In genomic region chr2:102049866-102050550, GRCm38 (mm10) we compare ENCODE assay signal across 9 mouse cellular contexts.
DNase-seq lines count a peak whose midpoint lies in the region; ATAC-seq and TF ChIP-seq lines count a peak whose summit lies in the region.
"Had no signal": no experiment of that assay in that cellular context is flagged by ENCODE, and none has a peak within 500 bp of the region (broad histone marks: within the 10 kb centered on the region; RNA-seq: fewer than 3 reads in every experiment).

No protein-coding gene starts in this region.

- peak; percentile 54; the same call in 1 of the 2 replicates for ATAC-seq in midbrain, embryonic 11.5 days (ENCODE audit: low FRiP score)
- ATAC-seq in embryonic facial prominence, embryonic 12.5 days (ENCODE audit: insufficient number of reproducible peaks, insufficient read depth, low FRiP score, low TSS enrichment) = no peak
- ATAC-seq in intestine, postnatal 0 days = no peak
- ATAC-seq: Patski had no signal

- no peak for DNase-seq in midbrain, embryonic 11.5 days (ENCODE audit: low spot score, missing footprints)
- no peak for DNase-seq in midbrain, embryonic 10.5 days (ENCODE audit: low spot score)
- peak; percentile 60 for DNase-seq in thymus, postnatal 25 days
- no peak for DNase-seq in right cerebral cortex, postnatal 14 days
- DNase-seq in kidney, postnatal 25 days = no peak

- no peaks in the 10 kb centered on the region for H3K36me3 ChIP-seq in midbrain, embryonic 11.5 days (ENCODE audit: control insufficient read depth, insufficient read depth, low read length)
- H3K36me3 ChIP-seq in midbrain, embryonic 10.5 days = peaks cover 34% of the 10 kb centered on the region
- H3K36me3 ChIP-seq in embryonic facial prominence, embryonic 12.5 days = peaks cover 9% of the 10 kb centered on the region; the same call in 1 of the 2 replicates
- H3K36me3 ChIP-seq in intestine, postnatal 0 days (ENCODE audit: control insufficient read depth, insufficient read depth) = no peaks in the 10 kb centered on the region

- H3K4me3 ChIP-seq in midbrain, embryonic 11.5 days (ENCODE audit: low read depth, low read length) = no peak overlapping the region
- H3K4me3 ChIP-seq in midbrain, embryonic 10.5 days = no peak overlapping the region
- H3K4me3 ChIP-seq in embryonic facial prominence, embryonic 12.5 days = no peak overlapping the region
- no peak overlapping the region for H3K4me3 ChIP-seq in intestine, postnatal 0 days (ENCODE audit: low read depth, low read length)
- H3K4me3 ChIP-seq: lung, embryonic 15.5 days had no signal

- no peak overlapping the region for H3K27ac ChIP-seq in midbrain, embryonic 11.5 days (ENCODE audit: low read depth, low read length)
- no peak overlapping the region for H3K27ac ChIP-seq in midbrain, embryonic 10.5 days (replicated peaks)
- peak overlapping the region; percentile 67 for H3K27ac ChIP-seq in embryonic facial prominence, embryonic 12.5 days
- H3K27ac ChIP-seq in intestine, postnatal 0 days (ENCODE audit: low read depth, low read length) = no peak overlapping the region
- H3K27ac ChIP-seq: lung, embryonic 15.5 days had no signal

- 67% methylated on average over 10 of the region's 10 CpGs for WGBS in midbrain, embryonic 11.5 days
- WGBS in midbrain, embryonic 10.5 days = 69% methylated on average over 10 of the region's 10 CpGs
- 43% methylated on average over 10 of the region's 10 CpGs for WGBS in embryonic facial prominence, embryonic 12.5 days
- 37% methylated on average over 10 of the region's 10 CpGs for WGBS in intestine, postnatal 0 days

- no peak overlapping the region for H3K4me2 ChIP-seq in midbrain, embryonic 11.5 days
- H3K4me2 ChIP-seq in embryonic facial prominence, embryonic 12.5 days (replicated peaks) = no peak overlapping the region
- H3K4me2 ChIP-seq in intestine, postnatal 0 days (replicated peaks; ENCODE audit: low read depth) = peak overlapping the region; percentile 35
- H3K4me2 ChIP-seq: lung, embryonic 15.5 days had no signal

- H3K4me1 ChIP-seq in midbrain, embryonic 11.5 days (ENCODE audit: control insufficient read depth, insufficient read depth, low read length) = 0 out of 2 replicates have a peak, but pooled peaks cover 2% of the 10 kb centered on the region
- H3K4me1 ChIP-seq in midbrain, embryonic 10.5 days = peaks cover 18% of the 10 kb centered on the region
- peaks cover 20% of the 10 kb centered on the region for H3K4me1 ChIP-seq in embryonic facial prominence, embryonic 12.5 days
- 0 out of 2 replicates have a peak, but pooled peaks cover 4% of the 10 kb centered on the region for H3K4me1 ChIP-seq in intestine, postnatal 0 days (replicated peaks; ENCODE audit: control insufficient read depth, insufficient read depth, low read length)

- no peak for TF ChIP-seq CTCF in intestine, postnatal 0 days (IDR thresholded peaks at IDR 0.05; ENCODE audit: low read depth)

- no peaks in the 10 kb centered on the region for H3K9me3 ChIP-seq in midbrain, embryonic 11.5 days (ENCODE audit: control insufficient read depth, low read length)
- no peaks in the 10 kb centered on the region for H3K9me3 ChIP-seq in midbrain, embryonic 10.5 days (replicated peaks)
- no peaks in the 10 kb centered on the region for H3K9me3 ChIP-seq in embryonic facial prominence, embryonic 12.5 days
- H3K9me3 ChIP-seq in intestine, postnatal 0 days (ENCODE audit: control insufficient read depth) = no peaks in the 10 kb centered on the region
- H3K9me3 ChIP-seq: lung, embryonic 15.5 days had no signal

- H3K27me3 ChIP-seq in midbrain, embryonic 11.5 days (ENCODE audit: control insufficient read depth, insufficient read depth, low read length) = no peaks in the 10 kb centered on the region
- H3K27me3 ChIP-seq in midbrain, embryonic 10.5 days (ENCODE audit: low read depth, poor library complexity, severe bottlenecking) = no peaks in the 10 kb centered on the region
- H3K27me3 ChIP-seq in embryonic facial prominence, embryonic 12.5 days = no peaks in the 10 kb centered on the region
- no peaks in the 10 kb centered on the region for H3K27me3 ChIP-seq in intestine, postnatal 0 days (replicated peaks; ENCODE audit: control insufficient read depth, insufficient read depth, low read length)
- H3K27me3 ChIP-seq: lung, embryonic 15.5 days; Patski had no signal

- H3K9ac ChIP-seq in midbrain, embryonic 11.5 days (ENCODE audit: low read length) = no peak overlapping the region
- no peak overlapping the region for H3K9ac ChIP-seq in embryonic facial prominence, embryonic 12.5 days
- no peak overlapping the region for H3K9ac ChIP-seq in intestine, postnatal 0 days (ENCODE audit: low read depth, low read length)
- H3K9ac ChIP-seq: lung, embryonic 15.5 days had no signal
